Mouse (Mus musculus): ENCODE measurements around the gene Mns1.
"Not testable (repeated sequence)": the region's sequence is repeated elsewhere in the genome, so short reads cannot be mapped to it uniquely, and the experiment has no call there.

The Mns1 gene

DNA sequence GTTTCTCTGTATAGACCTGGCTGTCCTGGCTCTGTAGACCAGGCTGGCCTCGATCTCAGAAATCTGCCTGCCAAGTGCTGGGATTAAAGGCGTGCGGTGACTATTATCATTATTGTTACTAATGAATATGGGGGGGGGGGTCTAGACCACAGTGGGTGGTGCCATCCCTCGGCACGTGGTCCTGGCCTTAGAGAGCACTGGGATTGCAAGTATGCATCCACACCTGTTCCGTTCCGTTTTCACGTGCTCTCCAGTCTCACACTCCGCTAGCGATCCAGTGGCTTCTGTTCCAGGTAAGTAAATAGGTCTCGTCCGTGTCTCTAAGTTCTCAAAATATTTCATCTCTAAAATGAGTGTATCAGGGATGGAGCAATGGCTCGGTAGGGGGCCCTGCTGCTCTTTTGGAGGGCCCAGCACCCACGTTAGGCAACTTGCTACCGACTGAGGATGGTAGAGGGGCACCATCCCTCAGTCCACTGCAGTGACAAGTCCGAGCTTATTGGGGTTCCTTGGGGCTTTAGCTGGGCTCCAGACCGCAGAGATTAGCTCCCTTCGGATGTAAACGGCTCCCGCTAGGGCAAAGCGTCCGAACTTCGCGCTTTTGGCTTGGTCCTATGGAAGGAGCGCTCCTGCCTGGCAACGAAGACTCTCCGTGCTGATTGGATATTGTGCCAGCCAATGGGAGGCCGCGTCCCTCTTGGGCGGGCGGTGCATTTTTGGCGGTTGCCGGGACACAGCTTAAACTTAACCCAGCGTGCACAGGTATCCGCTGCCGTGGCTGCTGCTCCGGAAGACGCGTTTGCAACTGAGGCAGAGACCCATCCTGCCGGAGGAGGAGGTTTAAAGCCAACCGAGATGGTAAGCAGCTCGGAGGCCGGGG, at the start of gene Mns1:
TSS of gene Mns1 (plus strand) at position 190 of the 880 bp plus-strand sequence.
- peak; percentile 84 to 89 for DNase-seq (ENCODE audit: low read depth in 2 of 2, low spot score in 2 of 2)

DNA sequence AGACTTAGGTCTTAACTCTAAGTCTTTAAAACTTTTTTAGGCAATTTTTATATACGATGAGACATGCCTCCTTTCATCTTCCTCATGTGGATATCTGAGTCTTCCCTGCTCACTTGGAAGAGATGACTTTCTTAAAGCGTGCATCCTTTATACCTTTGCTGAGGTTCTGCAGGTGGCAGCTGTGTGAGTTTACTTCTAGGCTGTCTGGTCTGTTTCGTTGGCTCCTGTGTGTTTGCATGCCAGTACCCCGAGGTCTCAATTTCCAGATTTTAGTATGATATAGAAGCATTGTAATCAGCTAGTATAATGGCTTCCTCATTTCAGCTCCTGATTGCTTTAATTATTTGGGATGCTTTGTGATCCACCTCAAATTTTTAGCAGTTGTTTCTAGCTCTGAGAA, 48.9 kb upstream of the Mns1 start:
- no peak for DNase-seq (ENCODE audit: low read depth in 2 of 2, low spot score in 2 of 2)

DNA sequence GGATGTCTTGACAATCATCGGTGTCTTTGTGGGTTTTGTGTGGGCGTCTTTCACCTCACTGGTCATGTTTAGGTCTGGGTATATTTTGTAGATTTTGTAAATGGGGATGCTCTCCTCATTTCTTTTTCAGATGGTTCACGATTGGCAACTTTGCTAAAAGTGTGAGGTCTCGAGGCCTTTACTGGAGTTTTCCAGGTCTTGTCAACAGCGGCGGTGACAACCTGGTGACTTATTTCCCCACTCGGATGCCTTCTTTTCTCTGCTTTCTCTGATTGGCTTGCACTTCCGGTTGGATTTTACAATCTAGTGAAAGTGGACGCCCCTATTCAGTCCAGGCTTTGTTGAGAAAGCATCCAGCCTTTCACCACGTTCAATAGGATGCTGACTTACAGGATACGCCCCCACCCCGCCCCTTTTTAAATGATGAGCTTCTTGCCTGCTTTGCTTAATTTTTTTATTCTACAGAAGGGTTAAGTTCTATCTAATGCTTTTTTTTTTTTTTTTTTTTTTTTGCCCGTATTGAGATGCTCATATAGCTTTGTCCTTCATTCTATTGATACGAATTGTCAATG, 48.3 kb upstream of the Mns1 start:
- DNase-seq (ENCODE audit: low read depth in 2 of 2, low spot score in 2 of 2), result no peak

DNA sequence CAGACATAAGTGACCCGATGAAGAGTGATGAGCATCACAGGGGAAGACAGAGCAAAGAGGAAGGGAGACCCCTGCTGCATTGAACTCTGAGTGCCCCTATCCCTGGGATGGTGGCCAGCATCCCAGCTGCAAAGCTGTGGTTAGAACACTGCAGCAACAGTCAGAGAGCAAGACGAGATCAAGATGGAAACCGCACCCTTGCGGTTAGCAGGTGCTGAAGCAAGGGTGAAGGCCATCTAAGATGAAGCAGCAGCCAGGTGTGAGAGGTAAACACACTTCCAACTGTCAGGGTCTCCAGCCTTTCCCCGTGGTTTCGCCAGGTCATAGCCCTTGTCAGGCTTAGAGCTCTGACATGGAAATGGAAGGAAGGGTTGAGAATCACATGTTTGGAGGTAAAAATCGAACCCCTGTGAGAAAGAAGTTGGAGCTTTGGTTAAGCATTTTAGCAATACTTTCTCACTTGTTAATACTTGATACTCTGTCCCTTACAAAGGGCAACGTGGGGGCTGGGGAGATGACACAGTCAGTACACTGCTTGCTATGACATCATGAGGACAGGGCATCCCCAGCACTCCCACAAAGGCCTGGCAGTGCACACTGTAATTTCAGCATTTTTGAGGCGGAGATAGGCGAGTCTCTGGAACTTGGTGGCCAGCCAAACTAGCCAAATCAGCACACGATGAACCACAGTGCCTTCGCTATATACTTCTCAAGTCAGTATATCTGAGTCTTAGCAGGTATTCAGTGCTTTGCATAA, 47.3 kb upstream of the Mns1 start:
- DNase-seq (ENCODE audit: low read depth in 2 of 2, low spot score in 2 of 2), result peak in 1 of 2 experiments; percentile 14

DNA sequence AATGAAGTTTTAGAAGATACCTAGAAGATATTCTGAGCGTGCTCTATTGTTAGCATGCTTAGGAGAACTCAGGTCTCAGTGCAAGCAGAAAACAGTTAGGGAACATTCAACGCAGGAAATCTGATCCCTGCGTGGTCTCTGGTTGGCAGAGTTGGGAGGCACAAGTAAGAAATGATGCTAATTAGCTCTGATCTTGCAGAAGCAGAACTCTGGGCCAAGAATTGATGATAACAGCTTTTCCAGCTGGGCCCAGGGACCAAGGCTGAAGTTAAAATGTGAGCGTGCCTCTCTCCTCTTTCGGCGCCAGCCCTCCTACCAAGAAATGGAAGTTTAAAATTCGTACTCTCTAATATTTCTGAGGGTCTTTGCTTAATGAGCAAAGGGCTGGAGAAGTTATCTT, 45.1 kb upstream of the Mns1 start:
- DNase-seq (ENCODE audit: low read depth in 2 of 2, low spot score in 2 of 2), result no peak

DNA sequence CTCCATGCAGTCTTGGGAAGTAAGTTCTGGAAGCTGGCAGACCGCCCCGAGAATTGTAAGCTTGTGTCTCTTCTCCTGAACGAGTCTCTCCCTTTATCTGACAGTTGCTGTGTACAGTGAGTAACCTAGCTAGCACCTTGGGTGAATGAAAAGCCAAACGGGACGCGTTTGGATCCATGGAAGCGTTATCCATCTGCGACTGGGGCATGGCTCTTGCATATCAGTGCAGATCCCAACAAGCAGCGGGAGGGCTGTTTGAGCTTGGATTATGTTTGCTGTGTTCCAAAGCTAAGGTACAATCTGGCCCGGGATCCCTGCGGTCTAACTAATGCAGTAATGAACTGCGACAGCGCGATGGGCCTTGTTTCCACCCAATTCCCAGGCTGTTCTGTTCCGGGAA, 44.6 kb upstream of the Mns1 start:
- DNase-seq (ENCODE audit: low read depth in 2 of 2, low spot score in 2 of 2), result no peak

DNA sequence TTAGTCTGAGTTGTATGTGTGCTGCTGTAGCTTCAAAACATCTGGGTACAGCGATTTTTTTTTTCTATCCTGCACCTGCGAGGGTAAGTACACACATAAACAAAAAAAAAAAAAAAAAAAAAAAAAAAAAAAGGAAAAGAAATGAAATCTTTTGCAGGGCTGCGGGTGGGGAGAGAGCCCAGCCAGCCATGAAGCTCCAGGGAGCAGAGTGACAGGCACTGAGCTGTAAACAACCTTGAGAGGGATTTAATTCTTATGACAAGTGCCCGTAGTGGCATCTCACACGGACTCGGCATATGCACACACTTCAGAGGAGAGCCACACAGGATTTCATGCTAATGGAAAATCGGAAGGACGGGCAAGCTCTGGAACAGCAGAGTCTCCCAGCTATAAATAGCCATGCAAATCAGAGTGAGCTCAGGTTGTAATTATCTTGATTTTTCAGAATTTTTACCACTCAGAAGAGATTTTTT, 43.9 kb upstream of the Mns1 start:
- DNase-seq (ENCODE audit: low read depth in 2 of 2, low spot score in 2 of 2), result no peak

DNA sequence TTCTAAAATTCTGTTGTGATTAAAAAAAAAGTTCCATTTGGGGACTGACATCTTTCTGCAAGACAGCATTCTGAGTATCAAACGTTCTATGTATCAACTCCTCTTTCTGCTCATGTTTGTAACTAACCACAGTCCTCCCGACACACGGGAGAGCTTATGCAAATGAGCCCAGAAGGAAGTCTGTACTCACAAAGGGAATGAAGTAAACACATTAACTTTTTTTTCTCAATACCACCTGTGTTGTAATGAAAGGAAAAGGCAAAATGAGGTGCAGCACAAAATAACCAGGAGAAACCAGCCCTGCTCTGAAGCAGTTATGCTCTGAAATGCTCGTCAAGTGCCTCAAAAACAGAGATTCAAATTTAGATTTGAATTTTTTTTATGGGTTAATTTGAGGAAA, 37.7 kb upstream of the Mns1 start:
- DNase-seq (ENCODE audit: low read depth in 2 of 2, low spot score in 2 of 2), result no peak

DNA sequence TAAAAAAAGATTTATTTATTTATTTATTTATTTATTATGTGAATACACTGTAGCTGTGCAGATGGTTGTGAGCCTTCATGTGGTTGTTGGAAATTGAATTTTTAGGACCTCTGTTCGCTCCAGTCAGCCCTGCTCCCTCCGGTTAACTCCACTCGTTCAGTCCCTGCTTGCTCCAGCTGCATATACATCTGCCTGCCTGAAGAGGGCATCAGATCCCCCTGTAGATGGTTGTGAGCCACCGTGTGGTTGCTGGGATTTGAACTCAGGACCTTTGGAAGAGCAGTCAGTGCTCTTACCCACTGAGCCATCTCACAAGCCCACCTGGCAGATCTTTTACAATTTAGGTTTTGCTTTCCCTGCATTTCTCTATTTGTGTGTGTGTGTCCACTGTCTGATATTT, 36.0 kb upstream of the Mns1 start:
- not testable (repeated sequence) for DNase-seq (ENCODE audit: low read depth in 2 of 2, low spot score in 2 of 2)

DNA sequence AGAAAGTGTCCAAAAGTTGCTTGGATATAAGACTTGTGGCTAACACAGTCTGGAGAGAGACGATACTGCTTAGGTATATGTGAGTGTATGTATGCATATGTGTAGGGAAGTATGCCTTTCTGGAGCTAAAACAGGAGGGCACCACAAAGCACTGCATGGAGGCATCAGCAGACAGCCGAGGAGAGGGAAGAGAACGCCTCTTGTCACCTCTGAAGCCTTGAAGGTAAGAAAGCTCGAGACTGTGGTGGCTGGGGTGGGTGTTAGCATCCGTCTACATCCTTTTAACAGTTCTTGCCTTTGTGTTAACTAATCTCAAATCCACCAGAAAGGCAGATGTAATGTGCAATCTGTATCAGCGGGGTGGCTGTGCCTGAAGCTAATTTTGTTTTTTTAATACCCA, 34.4 kb upstream of the Mns1 start:
- DNase-seq (ENCODE audit: low read depth in 2 of 2, low spot score in 2 of 2), result no peak

DNA sequence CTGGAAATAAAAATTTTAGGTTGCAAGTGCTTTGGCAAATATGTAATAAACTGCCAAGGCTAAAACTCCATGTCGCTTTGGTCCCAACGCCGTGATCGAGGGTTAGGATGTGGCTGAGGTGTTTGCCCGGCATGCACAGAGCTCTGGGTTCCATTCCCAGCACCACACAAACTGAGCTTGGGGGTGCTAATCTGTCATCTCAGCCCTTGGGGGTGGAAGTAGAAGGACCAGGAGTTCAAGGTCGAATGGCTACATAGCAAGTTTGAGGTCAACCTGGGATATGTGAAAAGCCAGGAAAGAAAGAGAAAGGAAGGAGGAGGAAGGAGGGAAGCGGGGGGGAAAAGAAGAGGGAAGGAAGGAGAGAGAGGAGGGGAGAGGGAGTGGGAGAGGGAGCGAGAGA, 33.4 kb upstream of the Mns1 start:
- no peak for DNase-seq (ENCODE audit: low read depth in 2 of 2, low spot score in 2 of 2)

DNA sequence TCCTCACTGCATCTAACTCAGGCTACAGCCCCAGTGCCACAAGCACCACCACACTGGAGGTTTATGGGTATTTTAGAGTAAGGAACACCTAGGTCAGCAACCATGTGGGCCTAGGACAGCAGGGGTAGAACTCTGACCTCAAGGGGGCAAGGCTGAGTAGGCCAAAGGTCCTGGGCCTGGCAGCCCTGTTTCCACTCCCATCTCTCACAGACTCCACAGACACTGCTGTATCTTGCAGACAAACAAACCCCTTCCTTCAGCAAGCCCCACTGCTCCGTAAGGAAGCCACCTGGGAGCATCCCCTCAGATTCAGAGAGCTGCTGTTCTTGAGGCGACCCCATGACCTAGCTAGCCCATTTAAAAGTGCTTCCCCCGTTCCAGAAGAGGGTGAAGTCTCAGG, 32.9 kb upstream of the Mns1 start:
- DNase-seq (ENCODE audit: low read depth in 2 of 2, low spot score in 2 of 2), result no peak

DNA sequence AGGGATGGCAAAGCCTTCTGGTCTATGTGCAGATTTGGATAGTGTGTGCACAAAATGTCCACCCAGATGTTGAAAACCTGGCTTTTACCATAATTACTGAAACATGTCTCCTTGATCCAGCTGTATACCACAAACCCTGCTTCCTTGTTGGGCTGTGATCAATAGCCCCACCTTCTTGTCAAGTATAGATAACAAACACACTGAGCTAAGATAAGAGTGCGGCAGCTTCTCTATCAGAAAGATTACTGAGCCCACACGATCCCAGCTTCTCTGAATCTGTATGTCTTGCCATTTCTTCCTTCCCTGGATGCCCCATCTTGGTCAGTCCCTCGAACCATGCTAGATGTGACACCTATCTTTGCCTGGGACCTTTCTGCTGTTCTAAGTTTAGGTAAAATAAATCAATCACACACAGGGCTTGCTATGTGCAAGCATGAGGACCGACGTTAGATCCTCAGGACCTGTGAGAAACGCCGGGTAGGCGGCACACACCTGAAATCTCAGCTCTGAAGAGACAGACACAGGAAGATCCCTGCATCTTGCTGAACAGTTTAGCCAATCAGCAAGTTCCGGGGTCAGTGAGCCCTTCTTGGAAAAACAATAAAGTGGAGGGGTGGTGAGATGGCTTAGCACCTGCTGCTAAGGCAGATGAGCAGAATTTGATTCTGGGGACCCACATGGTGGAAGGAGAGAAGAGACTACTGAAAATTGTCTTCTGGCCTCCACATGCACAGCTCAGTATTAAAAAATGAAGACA, 31.8 kb upstream of the Mns1 start:
- no peak for DNase-seq (ENCODE audit: low read depth in 2 of 2, low spot score in 2 of 2)

DNA sequence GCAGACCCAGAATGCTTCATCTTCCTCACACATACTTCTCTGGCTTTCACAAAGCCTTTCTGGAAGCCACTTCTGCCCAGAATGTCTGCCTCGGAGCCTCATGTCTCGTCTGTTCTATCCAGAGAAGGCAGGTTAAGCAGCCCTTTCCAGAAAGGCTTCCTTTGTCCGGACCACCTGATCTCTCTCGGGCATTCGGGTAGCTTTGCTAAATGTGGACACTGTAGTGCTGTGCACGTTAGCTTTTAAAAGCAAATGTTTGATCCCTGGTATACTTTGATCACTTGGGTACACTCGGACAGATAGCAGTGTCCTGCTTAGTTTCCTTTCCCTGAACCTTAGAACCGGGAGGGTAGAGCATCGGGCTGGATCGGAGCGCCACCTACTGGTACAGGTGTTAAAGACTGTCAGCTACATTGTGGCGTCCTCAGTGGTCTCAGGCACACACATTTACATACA, 29.7 kb upstream of the Mns1 start:
- DNase-seq (ENCODE audit: low read depth in 2 of 2, low spot score in 2 of 2), result peak; percentile 69 to 81

DNA sequence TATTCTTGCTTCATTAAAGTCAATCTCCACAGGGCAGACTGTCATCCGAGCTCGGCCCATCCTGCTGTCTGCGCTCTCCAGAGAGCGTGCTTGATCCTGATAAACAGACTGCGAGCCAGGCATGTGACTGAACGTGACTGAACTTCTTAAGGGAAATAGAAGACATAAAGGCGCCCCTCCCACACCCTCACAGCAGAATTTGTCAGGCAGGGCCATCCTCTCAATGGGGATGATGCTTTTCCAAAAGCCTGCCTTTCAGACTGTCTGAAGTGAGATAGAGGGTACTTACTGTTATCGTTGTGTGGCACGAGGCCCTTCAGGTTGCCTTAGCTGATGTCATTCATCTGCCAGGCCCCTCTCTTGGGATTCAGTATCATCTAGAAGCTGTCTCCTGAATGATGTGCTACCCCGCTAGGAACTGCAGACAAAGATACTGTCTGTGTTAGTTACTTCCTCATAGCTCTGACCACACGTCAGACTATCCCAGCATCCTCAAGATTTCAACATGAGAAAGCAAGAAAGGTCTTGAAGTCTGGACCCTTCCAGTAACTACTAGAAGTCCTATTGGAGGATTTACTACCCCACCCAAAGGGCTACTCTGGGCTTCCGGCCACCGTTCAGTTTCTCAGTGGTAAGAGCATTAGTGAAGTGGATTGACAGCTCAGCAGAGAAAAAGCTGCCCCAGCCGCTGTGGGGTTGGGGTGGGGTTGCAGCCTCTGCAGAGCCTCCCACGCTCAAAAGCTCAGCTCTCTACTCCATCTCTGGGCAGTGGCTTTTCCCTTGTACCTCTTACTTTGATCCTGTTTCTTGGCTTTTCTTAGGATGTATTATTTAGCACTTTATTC, 28.2 kb upstream of the Mns1 start:
- no peak for DNase-seq (ENCODE audit: low read depth in 2 of 2, low spot score in 2 of 2)

DNA sequence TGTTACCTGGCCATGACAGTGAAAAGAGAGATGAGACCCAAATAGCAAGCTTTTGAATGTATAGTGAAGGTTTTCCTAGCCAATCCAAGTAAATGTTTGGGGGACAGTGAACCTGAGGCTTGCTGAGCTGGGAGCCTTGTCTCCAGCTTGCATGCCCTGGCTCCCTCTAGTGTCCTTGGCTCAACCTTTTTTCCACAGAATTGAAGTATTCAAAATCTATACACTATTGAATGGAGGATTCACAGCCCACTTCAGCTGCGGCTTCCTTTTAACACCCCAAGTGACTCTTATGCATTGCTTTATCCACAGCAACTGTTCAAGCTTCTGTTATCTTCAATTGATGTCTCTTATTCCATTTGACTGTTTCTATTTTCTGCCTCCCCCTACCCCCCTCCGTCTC, 26.1 kb upstream of the Mns1 start:
- no peak for DNase-seq (ENCODE audit: low read depth in 2 of 2, low spot score in 2 of 2)

DNA sequence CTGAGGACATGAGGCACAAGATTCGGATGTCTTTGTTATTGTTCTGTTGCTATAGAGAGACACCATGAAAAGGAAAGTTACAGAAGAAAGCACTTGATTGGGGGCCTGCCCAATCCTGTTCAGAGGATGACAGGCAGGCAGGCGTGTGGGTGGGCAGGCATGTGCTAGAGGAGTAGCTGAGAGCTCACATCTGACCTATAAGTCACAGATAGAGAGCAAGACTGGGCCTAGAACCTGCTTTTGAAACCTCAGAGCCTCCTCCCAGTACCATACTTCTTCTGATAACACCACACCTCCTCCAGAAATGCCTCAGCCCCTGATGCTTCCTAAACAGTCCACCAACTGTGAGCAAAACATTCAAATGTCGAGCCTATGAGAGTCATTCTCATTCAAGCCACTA, 19.4 kb upstream of the Mns1 start:
- no peak for DNase-seq (ENCODE audit: low read depth in 2 of 2, low spot score in 2 of 2)

DNA sequence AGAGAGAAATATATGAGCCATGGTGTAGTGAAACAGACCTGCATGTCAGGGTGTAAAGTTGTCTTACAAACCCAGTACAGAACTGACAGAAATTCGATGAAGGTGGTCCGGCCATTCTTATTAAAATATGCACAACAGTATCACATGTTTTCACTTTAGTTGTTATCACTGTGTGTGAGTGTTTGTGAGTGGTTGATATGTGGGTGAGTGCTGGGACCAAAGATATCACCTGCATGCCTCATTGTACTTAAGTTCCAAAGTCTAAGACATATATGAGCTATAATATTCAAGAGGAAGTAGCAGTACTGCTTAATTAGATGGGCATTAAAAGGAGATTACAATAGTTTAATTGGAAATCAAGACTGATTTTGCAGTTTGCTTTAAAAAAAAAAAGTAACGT, 17.3 kb upstream of the Mns1 start:
- DNase-seq (ENCODE audit: low read depth in 2 of 2, low spot score in 2 of 2), result no peak

DNA sequence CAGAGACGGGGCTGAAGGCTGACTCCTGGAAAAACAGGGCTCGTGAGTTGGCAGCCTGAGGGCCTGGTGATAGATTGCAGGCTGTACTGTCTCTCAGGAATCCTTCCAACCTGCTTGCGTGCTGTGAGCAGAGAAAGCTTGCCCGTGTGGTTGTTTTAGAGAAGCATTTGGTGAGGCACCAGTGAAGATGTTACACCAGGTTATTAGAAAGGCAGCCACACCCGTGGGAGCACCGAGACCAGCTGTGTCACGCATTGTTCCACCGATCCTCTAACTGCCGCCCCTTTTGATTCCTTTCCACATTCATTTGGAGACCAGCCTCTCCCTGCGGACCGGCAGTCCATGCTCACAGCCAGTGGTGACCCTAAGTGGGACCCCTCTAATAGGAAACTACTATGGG, 15.5 kb upstream of the Mns1 start:
- no peak for DNase-seq (ENCODE audit: low read depth in 2 of 2, low spot score in 2 of 2)

DNA sequence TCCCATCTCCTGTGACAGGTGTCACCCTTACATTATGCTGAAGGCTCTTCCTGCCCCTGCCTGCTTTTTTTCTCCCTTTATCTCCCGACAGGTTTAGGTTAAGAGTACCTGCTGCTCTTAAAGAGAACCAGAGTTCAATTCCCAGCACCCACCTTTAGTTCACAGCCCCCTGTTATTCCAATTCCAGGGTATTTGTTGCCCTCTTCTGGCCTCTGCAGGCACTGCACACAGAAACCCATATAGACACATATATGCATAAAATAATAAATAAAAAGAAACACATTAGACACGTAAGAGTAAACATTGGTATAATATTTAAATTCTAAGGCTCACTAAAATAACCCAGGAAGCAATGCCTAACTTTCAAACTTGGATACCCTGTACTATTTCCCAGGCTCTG, 15.1 kb upstream of the Mns1 start:
- DNase-seq (ENCODE audit: low read depth in 2 of 2, low spot score in 2 of 2), result no peak
